Mouse (Mus musculus) c-Kit-negative CD71-positive TER-119-positive erythroid progenitor cells, embryonic 14.5 days (primary cell): ENCODE data around the gene Lipe.
A peak's percentile ranks its signal among the peaks of the same experiment; 100 is the strongest.

Source experiments
- DNase-seq: peaks from one replicate; pipeline ENCODE4 v3.0.0-alpha.2; 2013; ENCODE audit warnings: low read depth, low spot score

Gene Lipe

GRCm38 (mm10) chr7:25363151-25363550, 35.4 kb downstream of the Lipe start:
- DNase-seq = no peak

- DNase-seq = no peak
Measured at GRCm38 (mm10) chr7:25358721-25359206, 39.7 kb downstream of the Lipe start.

- no peak for DNase-seq
Measured at GRCm38 (mm10) chr7:25348861-25349260, 49.6 kb downstream of the Lipe start.

GRCm38 (mm10) chr7:25341000-25341784, 57.3 kb downstream of the Lipe start:
- DNase-seq = no peak

- no peak for DNase-seq
Measured at GRCm38 (mm10) chr7:25339329-25339728, 59.2 kb downstream of the Lipe start.

- no peak for DNase-seq
Measured at GRCm38 (mm10) chr7:25334472-25334871, 64.0 kb downstream of the Lipe start.

- DNase-seq = peak; percentile 59
Measured at GRCm38 (mm10) chr7:25333596-25334307, 64.8 kb downstream of the Lipe start.
